Mouse (Mus musculus): ENCODE data around the gene Cphx2. TPM values are rescaled to one million over a fixed set of nuclear protein-coding genes. Genes with fewer than 3 reads are reported as not detected.

The Cphx2 gene
- polyA plus RNA-seq, 1 experiment from 2014 or later = not detected

Other genes starting within 250 kb of the Cphx2 start
- gene Anxa11, start 239.4 kb upstream of the Cphx2 start, polyA plus RNA-seq (2015; fragmentation: Nextera tagmentation; extraction: Ambion mirVana) = 11.4 and 13.3 TPM in 2 replicates
- not detected in 2 replicates for gene Plac9a, start 178.4 kb upstream of the Cphx2 start, polyA plus RNA-seq (2015; fragmentation: Nextera tagmentation; extraction: Ambion mirVana)
- 1.5 and 1.8 TPM in 2 replicates for gene Tmem254a, start 153.8 kb upstream of the Cphx2 start, polyA plus RNA-seq (2015; fragmentation: Nextera tagmentation; extraction: Ambion mirVana)
- gene Cphx1, start 143.2 kb upstream of the Cphx2 start, polyA plus RNA-seq (2015; fragmentation: Nextera tagmentation; extraction: Ambion mirVana) = not detected in 2 replicates
- 0.04 TPM in 1 of 2 replicates, not detected in the other for gene Duxbl1, start 102.9 kb upstream of the Cphx2 start, polyA plus RNA-seq (2015; fragmentation: Nextera tagmentation; extraction: Ambion mirVana)
- gene Gm9780, start 38.8 kb upstream of the Cphx2 start, polyA plus RNA-seq (2015; fragmentation: Nextera tagmentation; extraction: Ambion mirVana) = 2.6 and 4.2 TPM in 2 replicates
- 8.7 and 9.3 TPM in 2 replicates for gene Tmem254c, start 14.2 kb upstream of the Cphx2 start, polyA plus RNA-seq (2015; fragmentation: Nextera tagmentation; extraction: Ambion mirVana)
- gene Cphx3, start 781 bp downstream of the Cphx2 start, polyA plus RNA-seq (2015; fragmentation: Nextera tagmentation; extraction: Ambion mirVana) = 0.15 TPM in 1 of 2 replicates, not detected in the other
- gene Duxbl2, start 36.8 kb downstream of the Cphx2 start, polyA plus RNA-seq (2015; fragmentation: Nextera tagmentation; extraction: Ambion mirVana) = not detected in 2 replicates
- gene Plac9b, start 101.0 kb downstream of the Cphx2 start, polyA plus RNA-seq (2015; fragmentation: Nextera tagmentation; extraction: Ambion mirVana) = 4.2 and 4.3 TPM in 2 replicates
- 22.5 and 24.5 TPM in 2 replicates for gene Tmem254b, start 125.5 kb downstream of the Cphx2 start, polyA plus RNA-seq (2015; fragmentation: Nextera tagmentation; extraction: Ambion mirVana)
- gene Duxbl3, start 176.4 kb downstream of the Cphx2 start, polyA plus RNA-seq (2015; fragmentation: Nextera tagmentation; extraction: Ambion mirVana) = not detected in 2 replicates

Measured in liver, embryonic 16.5 days (tissue).